Mouse (Mus musculus) kidney, adult 2 months (tissue): ENCODE measurements around the gene Dusp15. TPM values are rescaled to one million over a fixed set of nuclear protein-coding genes. Genes with fewer than 3 reads are reported as not detected.

ENCODE experiments used
- DNase-seq: peaks from one replicate; pipeline ENCODE4 v3.0.0; 2021
- H3K27ac ChIP-seq: fragments of 200-500 bp; 2 replicates; pipeline ENCODE4 v1.5.1; 2012; ENCODE audit warnings: low read depth, low read length, control low read depth, inconsistent platforms; ENCODE audit not compliant: insufficient read depth
- H3K27me3 ChIP-seq: fragments of 200-500 bp; replicated peaks from 2 replicates; pipeline ENCODE4 v1.6.1; 2012; ENCODE audit warnings: mild to moderate bottlenecking, moderate library complexity, low read length, inconsistent platforms; ENCODE audit not compliant: control insufficient read depth, insufficient read depth
- H3K36me3 ChIP-seq: fragments of 200-500 bp; 2 replicates; pipeline ENCODE4 v1.6.1; 2012; ENCODE audit warnings: mild to moderate bottlenecking, moderate library complexity, low read length, inconsistent platforms; ENCODE audit not compliant: control insufficient read depth, insufficient read depth
- H3K4me1 ChIP-seq: fragments of 200-500 bp; 2 replicates; pipeline ENCODE4 v1.6.1; 2011; ENCODE audit warnings: low read length; ENCODE audit not compliant: control insufficient read depth, insufficient read depth
- H3K4me3 ChIP-seq: fragments of 200-500 bp; 2 replicates; pipeline ENCODE4 v1.5.1; 2011; ENCODE audit warnings: mild to moderate bottlenecking, low read depth, low read length, control low read depth; ENCODE audit not compliant: insufficient read depth
- CTCF ChIP-seq: fragments of 200-500 bp; conservative IDR thresholded peaks from 2 replicates; pipeline ENCODE4 v1.5.1; 2011; ENCODE audit warnings: low read depth, mild to moderate bottlenecking, control low read depth, low read length, moderate library complexity, mixed read lengths; ENCODE audit not compliant: insufficient read depth, insufficient read length
- POLR2A ChIP-seq: fragments of 200-500 bp; IDR thresholded peaks from one replicate; pipeline ENCODE4 v1.6.1; 2011; ENCODE audit warnings: low read depth, low read length, control low read depth
- WGBS: fragments of 180-500 bp; shearing (Covaris S2); methylation state at CpG from one replicate; pipeline ENCODE4 v1.1.7; 2018; 5-methylcytosine and 5-hydroxymethylcytosine counted together
- polyA plus RNA-seq: library from polyadenylated mRNA; depleted of rRNA; stranded (reverse); fragments of >200 nt; gene quantifications from 2 replicates; pipeline ENCODE4 v1.2.3, GENCODE M21; 2012

Dusp15 gene
- polyA plus RNA-seq, 1 experiment = 12.3 TPM

DNA sequence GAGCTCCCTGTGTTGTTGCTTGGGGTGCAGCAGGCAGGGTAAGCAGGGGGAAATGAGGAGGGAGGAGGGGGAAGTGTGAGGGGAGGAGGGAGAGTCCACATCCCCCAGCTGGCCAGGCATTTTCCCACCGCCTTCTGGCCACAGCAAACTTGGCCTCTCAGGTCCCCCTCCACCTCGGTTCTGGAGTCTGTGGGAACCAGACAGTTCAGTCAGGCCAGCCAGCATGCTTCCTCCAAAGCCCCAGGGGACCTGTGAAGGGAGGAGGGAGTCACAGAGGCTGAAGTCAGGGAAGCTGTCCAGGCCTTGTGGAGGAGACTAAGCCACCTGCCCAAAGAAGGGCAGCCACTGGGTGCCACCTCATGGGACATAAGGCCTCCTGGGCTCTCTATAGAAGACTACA lies 21.2 kb downstream of the Dusp15 start:
- Histone ChIP-seq H3K27ac (0 out of 2 replicates have a peak overlapping the region, but pooled peaks have one; percentile 26), H3K27me3 (no peaks in the 10 kb centered on the region), H3K4me3 (no peak overlapping the region; the same call in 1 of the 2 replicates), H3K36me3 (no peaks in the 10 kb centered on the region), H3K4me1 (0 out of 2 replicates have a peak, but pooled peaks cover 5% of the 10 kb centered on the region)
- TF ChIP-seq POLR2A = no peak
- DNase-seq = peak; percentile 72
- 34% methylated on average over 2 of the region's 2 CpGs for WGBS

DNA sequence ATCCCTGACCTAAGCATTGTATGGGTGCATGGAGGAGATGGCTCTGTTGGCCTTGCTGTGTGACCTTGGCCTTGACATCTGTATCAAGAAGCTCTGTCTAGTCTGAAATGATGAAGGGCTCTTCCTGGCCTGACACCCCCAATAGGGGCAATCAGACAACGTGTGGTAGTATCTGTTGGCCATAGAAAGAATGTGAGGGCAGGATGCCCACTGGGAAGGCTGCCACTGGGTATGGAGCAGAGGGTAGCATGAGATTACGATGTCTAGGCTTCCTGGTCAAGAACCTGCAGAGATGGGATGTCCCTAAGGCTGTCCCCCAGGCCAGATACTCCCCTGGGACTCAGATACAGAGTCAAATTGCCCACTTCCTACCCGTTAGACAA lies 22.5 kb downstream of the Dusp15 start:
- H3K4me1 ChIP-seq = 0 out of 2 replicates have a peak, but pooled peaks cover 5% of the 10 kb centered on the region
- peak overlapping the region; percentile 8; the same call in 1 of the 2 replicates for H3K27ac ChIP-seq
- TF ChIP-seq POLR2A = no peak
- no peaks in the 10 kb centered on the region for H3K27me3 ChIP-seq
- no peak for DNase-seq
- H3K36me3 ChIP-seq = no peaks in the 10 kb centered on the region
- H3K4me3 ChIP-seq = no peak overlapping the region
- WGBS = 59% methylated on average over 3 of the region's 3 CpGs

DNA sequence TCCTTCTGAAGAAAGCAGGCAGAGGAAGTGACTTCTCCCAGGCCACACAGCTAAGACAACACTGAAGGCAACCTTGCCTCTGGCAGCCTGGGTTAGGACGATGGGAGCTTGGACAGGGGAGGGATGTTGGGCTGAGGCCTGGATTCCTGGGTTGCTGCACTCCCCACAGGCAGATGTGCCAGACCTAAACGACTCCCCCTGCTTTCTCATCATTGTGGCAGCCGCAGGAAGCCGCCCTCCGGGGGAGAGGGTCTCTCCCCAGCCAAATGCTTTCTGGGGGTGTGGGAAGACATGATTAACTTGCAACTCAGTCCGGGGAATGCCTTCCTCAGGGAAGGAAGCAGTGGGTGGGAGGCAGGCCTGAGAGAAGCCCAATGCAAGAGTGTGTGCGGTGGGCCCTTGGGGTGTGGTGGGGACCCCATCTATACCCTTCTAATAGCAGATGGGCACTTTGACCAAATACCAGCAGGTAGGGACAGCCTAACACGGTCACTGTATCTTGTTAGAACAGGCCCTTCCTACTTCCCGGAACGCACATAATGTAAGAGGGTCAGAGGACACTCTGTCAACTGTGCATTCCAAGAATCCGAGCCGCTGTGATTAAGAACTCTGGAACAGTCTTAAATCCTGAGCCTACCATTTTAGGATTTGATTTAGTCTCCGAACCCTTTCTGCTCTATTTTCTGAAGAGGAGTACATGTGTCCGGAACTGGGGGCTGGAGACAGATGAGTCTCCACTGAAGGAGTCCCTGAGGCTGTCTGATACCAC lies 23.1 kb downstream of the Dusp15 start:
- 35% methylated on average over 14 of the region's 14 CpGs for WGBS
- peak overlapping the region; percentile 40; the same call in 1 of the 2 replicates for H3K27ac ChIP-seq
- no peak for TF ChIP-seq POLR2A
- TF ChIP-seq CTCF = no peak
- 0 out of 2 replicates have a peak, but pooled peaks cover 5% of the 10 kb centered on the region for H3K4me1 ChIP-seq
- DNase-seq = peak; percentile 45
- H3K4me3 ChIP-seq = no peak overlapping the region
- no peaks in the 10 kb centered on the region for H3K27me3 ChIP-seq
- H3K36me3 ChIP-seq = no peaks in the 10 kb centered on the region

DNA sequence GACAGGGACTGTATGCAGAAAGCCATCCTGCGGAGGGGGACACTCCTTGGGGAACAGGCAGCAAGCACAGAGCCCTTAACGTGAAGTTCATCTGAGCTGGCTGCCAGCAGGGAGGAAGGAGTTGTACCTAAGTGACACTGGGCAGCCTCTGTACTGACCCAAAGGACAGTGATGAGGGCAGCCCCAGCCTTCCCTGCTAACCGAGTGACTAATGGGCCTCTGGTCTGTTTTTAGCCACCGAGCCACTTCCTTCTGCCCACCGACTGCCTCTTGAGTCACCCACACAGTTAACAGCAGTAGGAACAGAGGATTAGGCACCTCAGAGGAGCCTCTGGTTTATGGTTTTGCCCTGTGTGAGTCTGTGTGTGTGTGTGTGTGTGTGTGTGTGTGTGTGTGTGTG lies 24.1 kb downstream of the Dusp15 start:
- 33% methylated on average over 5 of the region's 5 CpGs for WGBS
- no peaks in the 10 kb centered on the region for H3K36me3 ChIP-seq
- no peak for DNase-seq
- no peak overlapping the region for H3K4me3 ChIP-seq
- TF ChIP-seq POLR2A = no peak
- no peak for TF ChIP-seq CTCF
- no peak overlapping the region for H3K27ac ChIP-seq
- H3K27me3 ChIP-seq = no peaks in the 10 kb centered on the region
- H3K4me1 ChIP-seq = 0 out of 2 replicates have a peak, but pooled peaks cover 5% of the 10 kb centered on the region

DNA sequence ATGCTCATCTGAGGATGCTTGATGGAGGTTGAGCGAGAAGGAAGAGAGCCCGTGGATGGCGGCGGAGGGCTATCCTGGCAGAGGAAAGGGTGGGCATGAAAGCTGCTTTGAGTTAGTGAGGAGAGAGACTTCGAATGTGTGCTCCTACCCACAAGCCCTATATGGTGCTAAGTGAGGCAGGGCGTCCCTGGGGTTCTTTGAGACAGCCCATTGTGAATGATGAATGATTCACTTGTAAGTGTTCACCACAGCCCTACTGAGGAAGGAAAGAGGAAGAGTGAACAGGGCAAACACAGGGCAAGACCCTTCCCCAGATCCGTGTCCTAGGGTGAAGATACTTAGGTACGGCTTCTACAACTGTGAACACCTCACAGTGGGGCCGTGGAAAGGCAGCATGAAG lies 24.6 kb downstream of the Dusp15 start:
- H3K27ac ChIP-seq = no peak overlapping the region

DNA sequence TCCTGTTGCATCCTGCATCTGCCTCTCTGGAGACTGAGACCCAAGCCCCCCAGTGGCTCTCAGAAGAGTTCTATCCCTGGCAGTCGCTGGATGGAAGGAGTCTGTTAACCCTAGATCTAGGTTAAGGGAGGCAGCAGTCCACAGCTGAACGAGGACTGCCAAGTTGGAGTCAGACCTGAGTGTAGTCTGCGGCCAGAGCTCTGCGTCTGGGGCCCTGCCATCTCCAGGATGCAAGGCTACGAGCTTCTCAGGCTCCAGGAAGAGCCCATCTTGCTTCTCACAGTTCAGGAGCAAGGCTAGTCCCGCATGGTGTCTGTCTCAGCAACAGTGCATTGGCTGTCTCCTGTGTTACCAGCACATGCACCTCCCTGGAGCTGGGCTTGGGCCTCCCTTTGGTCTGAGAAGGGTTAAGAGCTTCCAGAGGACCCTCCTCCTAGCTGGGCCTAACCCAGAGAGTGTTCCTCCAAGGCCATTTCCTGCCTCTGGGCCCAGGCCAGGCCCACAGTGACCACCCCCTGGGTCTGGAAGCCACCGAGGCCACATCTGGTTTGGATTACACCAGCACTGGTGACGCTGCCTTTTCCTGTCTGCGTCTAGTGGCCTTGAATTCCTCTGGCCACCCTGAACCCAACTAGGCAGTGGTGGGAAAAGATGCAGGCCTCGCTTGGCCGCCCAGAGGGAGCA lies 26.2 kb downstream of the Dusp15 start:
- Histone ChIP-seq H3K27ac (no peak overlapping the region), H3K4me1 (0 out of 2 replicates have a peak, but pooled peaks cover 5% of the 10 kb centered on the region), H3K27me3 (no peaks in the 10 kb centered on the region), H3K4me3 (no peak overlapping the region), H3K36me3 (no peaks in the 10 kb centered on the region)
- TF ChIP-seq CTCF (no peak), POLR2A (no peak)
- peak; percentile 81 for DNase-seq
- WGBS = 57% methylated on average over 11 of the region's 11 CpGs

More for the DNA sequence above, 24.6 kb downstream of the Dusp15 start:
- DNase-seq = no peak
- 69% methylated on average over 9 of the region's 9 CpGs for WGBS
- H3K4me1 ChIP-seq = 0 out of 2 replicates have a peak, but pooled peaks cover 5% of the 10 kb centered on the region
- H3K36me3 ChIP-seq = no peaks in the 10 kb centered on the region
- TF ChIP-seq POLR2A (no peak), CTCF (no peak)
- H3K27me3 ChIP-seq = no peaks in the 10 kb centered on the region
- H3K4me3 ChIP-seq = no peak overlapping the region

DNA sequence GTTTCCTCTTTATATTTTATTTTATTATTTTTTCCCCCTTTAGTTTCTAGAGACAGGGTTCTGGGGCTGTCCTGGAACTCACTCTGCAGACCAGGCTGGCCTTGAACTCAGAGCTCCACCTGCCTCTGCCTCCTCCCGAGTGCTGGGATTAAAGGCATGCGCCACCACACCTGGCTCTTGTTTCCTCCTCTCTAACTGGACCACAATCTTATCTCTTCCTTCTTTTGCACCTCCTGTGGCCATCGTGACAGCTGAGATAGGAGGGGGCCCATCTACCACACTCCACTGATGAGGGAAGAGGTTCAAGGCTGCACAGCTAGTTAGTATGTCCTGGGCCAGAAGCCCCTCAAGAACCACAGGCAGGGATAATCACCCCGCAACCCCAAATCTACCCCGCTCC lies 27.0 kb downstream of the Dusp15 start:
- Histone ChIP-seq H3K36me3 (no peaks in the 10 kb centered on the region), H3K27ac (no peak overlapping the region), H3K4me1 (0 out of 2 replicates have a peak, but pooled peaks cover 5% of the 10 kb centered on the region), H3K4me3 (no peak overlapping the region), H3K27me3 (no peaks in the 10 kb centered on the region)
- 84% methylated on average over 5 of the region's 5 CpGs for WGBS
- no peak for DNase-seq
- TF ChIP-seq POLR2A (no peak), CTCF (no peak)
